Mouse (Mus musculus) heart, adult 18-20 months (tissue): ENCODE data around the gene Sde2. TPM values are rescaled to one million over a fixed set of nuclear protein-coding genes. Genes with fewer than 3 reads are reported as not detected.
"Not testable (repeated sequence)": the region's sequence is repeated elsewhere in the genome, so short reads cannot be mapped to it uniquely, and the experiment has no call there.

Source experiments
- DNase-seq, 2 experiments: peaks; one replicate each; pipeline ENCODE4 v3.0.0; 2021 to 2022; ENCODE audit warnings: mixed read lengths in 1 of 2
- total RNA-seq, 2 experiments: library from RNA; stranded (reverse); gene quantifications; 2 replicates each; pipeline ENCODE4 v1.2.3; 2021

The Sde2 gene
- total RNA-seq, 2 experiments from 2014 or later = 10.1 to 11.4 TPM

DNA sequence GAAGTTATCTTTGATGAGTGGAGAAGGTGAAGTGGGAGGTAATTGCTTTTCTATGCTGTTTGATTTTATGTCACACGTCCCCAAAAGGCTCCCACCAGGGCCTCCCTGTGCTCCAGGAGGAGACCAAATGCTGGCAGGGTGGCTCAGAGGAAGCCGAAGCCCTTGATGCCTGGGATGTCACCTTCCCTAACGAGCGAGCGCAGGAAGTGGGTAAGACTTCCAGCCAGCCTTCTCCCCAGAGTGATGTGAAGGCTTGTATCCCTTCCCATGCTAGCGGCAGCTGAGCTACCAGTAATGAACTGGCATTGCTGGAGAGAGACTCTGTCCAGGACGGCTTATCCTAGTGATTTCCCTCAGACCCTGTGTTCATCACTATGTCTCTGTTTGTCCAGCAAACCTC lies 32.8 kb downstream of the Sde2 start:
- DNase-seq = no peak

DNA sequence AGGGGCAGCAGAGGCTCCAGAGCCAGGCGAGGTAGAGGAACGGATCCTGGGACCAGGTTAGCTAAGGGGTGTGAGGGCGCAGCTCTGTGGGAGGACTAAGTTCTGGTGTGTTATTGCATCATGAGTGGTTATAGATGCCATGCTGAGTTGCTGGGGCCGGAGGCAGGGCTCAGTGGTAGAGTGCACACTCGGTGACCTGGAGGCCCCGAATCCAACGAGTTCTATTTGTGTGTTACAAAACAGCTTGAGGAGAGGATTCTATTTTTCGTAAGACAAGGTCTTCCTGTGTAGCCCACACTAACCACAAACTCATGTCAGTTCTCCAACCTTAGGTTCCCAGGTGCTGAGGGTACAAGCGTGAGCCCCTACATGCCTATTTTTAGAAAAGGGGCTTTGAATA lies 33.6 kb downstream of the Sde2 start:
- DNase-seq = no peak

DNA sequence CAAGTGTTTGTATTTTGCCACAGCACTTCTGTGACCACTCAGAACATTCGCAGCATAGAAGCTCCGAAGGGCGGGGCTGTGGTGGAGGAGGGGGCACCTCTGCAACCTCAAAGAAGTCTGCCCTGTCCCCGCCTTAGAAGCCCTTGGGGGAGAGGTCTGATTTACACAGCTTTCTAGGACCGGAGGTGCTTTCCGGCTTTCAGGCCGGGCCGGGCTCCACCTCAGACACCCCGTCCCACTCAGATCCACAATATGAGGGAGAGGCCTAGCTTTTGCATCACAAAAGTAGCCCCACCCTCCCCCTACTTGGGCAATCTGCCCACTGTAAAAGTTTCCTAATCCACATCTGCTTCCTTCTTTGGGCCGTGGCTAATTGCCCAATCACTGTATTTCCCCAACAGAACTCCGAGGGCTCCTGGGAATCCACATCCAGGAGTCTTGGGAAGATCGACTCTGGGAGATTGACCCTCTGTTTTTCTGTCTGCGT lies 37.7 kb downstream of the Sde2 start:
- peak; percentile 94 for DNase-seq

DNA sequence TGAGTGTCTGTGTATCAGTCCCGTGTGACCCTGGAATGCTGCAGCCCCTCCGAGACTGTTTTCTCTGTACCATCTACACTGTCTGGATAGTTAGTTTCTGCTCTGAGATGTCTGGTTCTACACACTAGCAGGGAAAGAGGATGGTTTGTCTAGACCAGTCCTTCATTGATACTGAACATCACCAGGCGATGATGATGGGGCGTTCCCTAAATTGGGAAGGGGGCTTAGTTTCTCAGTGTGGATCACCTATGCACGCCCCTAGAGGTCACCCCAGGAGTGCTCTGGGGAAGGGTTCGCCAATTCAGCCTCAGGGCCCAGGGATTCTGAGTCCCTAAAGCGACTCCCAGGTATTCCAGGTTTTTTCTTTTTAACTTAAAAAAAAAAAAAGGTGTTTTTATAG lies 38.2 kb downstream of the Sde2 start:
- no peak for DNase-seq

DNA sequence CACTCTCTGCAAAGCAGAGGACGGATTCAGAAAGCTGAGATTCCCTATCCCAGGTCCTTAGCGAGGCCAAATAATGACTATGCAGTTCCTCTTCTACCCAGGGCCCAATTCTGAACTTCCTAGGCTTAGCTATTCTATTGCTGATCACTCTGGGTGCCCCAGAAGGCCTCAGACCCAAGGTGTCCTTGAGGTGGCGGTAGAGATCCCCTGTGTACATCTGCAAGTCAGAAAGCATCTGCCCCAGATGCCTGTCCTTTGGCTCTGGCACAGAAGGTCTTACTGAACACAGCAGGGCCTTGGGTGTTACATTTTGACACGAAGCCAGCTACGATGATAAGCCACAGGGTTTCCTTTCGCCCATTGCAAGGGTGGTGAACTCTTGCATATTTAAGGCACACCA lies 38.9 kb downstream of the Sde2 start:
- DNase-seq = no peak

DNA sequence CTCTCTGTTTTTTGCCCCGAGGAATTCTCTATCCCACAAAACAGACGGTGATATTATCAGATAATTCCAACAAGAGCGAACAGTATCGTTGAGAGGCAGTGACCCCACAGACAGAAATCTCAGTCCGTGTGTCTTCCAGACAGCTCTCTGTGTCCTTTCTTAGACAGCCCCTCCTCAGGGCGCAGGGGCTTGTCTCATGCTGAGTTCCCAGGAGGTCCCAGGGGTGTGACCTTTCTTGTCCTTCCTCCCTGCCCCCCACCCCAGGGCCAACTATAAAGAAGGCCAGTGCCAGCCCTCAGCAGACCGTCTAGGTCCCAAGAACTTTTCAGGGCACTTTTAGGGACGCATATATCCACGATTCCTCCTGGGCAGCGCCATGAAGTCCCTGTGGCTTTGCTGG lies 41.9 kb downstream of the Sde2 start, which contains the start of gene Lefty2:
Lefty2 (plus strand) TSS at position 301 of the 400 bp plus-strand sequence.
- DNase-seq = no peak

DNA sequence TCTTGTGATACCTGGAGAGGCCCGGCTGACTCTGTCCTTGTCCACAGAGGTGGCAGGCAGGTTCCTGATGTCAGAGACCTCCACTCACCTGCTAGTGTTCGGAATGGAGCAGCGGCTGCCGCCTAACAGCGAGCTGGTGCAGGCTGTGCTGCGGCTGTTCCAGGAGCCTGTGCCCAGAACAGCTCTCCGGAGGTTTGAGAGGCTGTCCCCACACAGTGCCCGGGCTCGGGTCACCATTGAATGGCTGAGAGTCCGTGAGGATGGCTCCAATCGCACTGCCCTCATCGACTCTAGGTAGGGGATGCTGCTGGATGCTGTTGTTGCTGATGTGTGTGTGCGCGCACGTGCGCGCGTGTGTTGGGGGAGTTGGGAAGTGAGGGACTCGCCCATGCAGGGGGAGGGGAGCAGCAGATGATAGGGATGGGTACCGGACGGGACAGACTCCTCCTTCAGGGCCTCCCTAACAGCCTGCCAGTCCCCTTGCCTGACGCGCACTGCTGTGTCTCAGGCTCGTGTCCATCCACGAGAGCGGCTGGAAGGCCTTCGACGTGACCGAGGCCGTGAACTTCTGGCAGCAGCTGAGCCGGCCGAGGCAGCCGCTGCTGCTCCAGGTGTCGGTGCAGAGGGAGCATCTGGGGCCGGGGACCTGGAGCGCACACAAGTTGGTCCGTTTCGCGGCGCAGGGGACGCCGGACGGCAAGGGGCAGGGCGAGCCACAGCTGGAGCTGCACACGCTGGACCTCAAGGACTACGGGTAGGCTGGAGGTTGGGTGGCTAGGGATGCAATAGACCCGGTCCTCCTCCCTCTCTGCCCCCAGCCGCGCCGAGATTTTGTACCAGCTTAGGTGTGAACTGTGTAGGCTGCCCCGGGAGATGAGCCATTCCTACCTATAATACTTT lies 43.4 kb downstream of the Sde2 start:
- not testable (repeated sequence) for DNase-seq

DNA sequence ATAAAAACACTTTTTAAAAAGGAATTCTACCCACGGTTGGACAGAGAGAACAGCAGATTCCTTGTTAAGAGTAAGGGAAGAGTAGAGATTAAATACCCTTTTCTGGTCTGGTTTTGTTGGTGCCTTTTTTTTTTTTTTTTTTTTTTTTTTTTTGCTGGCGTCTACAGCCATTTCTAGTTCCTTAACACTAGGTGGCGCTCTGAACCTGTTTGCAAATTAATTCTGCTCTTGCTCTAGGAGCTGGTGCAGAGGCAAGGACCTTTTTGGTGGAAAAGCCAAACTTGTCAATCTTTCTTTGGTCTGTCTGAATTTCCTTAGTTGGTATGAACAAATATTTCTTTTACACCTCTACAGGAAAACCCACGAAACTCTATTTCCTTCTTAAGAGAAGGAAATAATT lies 50.2 kb downstream of the Sde2 start:
- DNase-seq = peak; percentile 54 to 71

DNA sequence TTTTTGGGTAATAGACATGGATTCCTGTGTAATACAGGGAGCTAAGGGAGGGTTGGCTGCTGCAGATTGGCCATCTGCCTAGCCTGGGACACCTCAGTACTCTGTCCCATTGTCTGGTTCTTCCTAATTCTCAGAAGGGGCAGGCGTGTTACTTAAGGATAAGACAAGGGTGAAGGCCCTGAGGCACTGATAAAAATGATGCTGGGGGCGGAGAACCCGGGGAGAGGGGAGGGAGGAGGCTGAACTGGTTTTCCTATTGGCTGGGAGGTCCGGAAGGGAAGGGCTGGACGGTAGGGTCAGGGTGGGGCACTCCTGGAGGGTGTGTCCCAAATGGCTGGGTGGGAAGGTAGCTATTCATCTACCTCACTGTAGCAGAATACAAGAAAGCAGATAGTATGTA lies 52.0 kb downstream of the Sde2 start:
- peak in 1 of 2 experiments; percentile 31 for DNase-seq

DNA sequence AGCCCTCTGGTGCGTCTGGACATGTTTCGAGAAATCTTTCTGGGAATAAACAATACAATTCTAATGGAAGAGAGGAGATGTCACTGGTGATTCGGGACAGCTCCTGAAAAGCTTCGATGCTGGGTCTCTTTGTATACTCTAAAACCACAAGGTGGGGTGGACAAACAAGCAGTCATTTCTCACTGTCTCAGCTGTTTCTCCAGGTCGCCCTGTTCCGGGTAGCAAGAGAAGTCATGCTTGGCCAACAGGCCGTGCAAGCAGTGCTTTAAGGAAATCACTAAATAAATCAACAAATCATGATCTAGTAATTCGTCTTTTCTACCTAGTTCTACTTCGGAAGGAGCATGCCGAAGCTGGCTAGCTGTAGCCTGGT lies 52.7 kb downstream of the Sde2 start:
- no peak for DNase-seq

DNA sequence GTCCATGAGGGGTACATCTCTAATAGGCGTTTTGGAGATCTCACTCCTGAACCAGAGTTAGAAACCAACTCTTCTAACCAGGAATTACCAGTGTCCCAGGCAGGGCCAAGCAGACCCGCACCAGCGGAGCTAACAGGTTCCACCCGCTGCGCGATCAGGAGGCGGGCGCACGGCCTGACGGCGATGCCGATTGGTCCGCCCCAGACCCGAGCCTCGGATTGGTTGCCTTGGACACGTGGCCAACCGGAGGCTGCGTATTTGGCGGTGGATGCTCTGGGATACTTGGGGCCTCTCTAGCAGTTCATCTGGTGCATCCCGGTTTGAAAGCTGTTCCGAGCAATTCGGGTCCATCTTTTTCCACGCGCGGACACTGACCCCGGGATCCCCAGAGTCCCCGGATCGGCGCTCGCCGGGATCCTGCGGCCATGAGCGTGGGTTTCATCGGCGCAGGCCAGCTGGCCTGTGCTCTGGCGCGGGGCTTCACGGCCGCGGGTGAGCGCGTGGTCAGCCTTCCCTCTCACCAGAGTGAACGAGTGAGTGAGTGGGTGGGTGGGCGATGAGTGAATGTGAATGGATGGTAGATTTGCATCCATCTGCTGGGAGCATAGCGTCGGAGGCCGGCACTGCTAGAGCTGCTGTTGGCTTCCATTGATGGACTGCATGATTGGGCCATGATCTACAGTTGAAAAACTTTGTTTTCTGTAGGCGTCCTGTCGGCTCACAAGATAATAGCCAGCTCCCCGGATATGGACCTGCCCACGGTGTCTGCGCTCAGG lies 53.3 kb downstream of the Sde2 start, which contains the start of gene Pycr2:
Pycr2 (plus strand) TSS at position 255 of the 776 bp plus-strand sequence.
- peak; percentile 95 to 96 for DNase-seq

DNA sequence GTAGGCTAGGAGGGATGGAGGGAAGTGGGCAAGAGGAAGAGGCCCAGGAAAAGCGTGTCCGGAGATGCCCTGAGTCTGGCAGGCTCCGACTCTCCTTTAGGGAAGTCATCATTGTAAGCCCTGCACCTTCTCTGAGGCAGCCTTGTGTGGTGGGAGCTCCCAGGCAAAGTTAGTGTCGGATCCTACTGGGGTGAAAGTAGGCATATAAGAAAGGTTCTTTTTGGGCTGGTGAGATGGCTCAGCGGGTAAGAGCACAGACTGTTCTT lies 53.8 kb downstream of the Sde2 start:
- no peak for DNase-seq

DNA sequence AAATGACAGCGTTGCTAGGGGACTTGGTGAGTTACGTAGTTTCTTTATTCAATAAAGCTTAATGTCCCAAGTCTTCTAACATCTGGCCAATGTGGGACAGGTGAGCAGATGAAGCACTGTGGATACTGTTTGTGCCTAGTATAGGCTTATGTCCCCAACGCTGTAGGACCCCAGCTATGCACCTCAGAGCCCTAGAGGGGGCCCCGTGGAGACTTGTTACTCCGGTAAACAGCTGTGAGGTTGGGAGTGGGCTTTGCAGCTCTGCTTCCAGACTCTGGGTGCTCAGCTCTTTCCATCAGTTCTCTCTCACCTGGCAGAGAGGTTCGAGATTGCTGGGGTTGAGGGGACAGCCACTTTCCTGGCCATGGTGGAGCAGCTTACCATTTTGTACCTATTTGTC lies 54.4 kb downstream of the Sde2 start:
- DNase-seq = no peak

DNA sequence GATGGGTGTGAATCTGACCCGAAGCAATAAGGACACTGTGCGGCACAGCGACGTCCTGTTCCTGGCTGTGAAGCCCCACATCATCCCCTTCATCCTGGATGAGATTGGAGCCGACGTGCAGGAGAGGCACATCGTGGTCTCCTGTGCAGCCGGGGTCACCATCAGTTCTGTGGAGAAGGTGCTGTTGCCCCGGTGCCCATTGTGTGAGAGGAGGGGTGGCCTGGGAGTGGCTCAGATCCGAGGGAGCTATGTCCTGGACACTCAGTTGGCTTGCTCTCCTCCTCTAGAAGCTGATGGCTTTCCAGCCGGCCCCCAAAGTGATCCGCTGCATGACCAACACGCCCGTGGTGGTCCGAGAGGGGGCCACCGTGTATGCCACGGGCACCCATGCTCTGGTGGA lies 54.9 kb downstream of the Sde2 start:
- no peak for DNase-seq

DNA sequence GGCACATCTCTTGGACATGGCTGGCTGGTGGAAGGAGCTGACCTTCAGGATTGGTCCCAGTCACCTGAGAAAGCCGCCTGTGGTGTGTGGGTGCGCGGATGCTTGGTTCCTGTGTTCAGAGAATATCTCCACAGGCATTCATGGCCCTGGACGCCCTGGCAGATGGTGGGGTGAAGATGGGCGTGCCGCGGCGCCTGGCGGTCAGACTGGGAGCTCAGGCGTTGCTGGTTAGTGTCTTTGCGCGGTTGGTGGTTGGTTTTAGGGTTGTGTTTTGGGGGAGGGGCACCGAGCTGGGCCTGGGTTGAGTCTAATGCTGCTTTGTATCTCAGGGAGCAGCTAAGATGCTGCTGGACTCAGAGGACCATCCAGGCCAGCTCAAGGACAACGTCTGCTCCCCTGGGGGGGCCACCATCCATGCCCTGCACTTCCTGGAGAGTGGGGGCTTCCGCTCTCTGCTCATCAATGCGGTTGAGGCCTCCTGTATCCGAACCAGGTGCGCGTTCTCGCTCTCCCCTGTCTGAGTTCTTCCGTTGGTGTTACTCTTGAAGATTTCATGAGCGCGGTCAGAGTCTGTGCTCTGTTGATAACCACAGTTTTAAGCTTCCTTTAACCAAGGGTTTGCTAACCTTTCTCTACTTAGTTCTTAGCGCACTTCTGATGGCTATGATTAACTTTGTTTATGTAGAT lies 55.7 kb downstream of the Sde2 start:
- DNase-seq = no peak

DNA sequence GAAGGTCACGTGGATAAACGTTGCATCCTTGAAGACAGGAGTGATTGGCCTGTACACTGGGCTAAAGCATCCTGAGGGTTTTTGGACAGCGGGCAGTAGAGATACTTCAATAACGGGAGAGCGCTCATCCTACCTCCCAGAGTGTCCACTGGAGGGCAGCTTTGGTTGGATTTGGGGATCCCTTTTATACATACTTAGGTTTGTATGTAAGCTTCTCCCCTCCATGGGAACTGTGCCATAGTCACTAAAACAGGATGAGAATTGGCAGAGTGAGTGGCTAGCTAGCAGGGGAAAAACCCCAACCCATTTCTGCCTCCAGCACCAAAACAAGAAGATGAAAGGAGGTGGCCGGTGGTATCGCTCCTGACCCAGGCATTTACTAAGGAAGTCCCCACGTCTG lies 60.2 kb downstream of the Sde2 start:
- peak in 1 of 2 experiments; percentile 31 for DNase-seq

DNA sequence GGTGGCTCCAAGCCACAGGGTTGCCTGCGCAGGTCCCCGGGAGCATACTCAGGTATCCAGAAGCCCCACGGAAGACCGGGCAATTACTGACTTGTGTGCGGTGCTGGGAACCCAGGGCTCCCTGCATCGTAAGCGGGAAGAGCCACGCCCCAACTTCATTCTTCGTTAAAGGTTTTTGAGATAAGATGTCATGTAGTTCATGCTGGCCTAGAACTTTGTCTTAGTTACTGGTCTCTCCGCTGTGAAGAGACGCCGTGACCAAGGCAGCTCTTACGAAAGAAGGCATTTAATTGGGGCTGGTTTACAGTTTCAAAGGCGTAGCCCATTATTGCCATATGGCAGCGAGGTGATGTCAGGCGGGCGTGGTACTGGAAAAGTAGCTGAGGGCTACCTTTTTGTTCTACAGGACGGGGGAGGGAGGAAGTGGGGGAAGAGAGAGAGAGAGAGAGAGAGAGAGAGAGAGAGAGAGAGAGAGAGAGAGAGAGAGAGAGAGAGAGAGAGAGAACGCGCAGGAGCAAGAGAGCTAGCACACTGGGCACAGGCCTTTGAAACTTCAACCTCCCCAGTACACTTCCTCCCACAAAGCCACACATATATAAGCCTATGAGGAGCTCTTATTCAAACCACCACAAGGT lies 60.8 kb downstream of the Sde2 start:
- DNase-seq = no peak

DNA sequence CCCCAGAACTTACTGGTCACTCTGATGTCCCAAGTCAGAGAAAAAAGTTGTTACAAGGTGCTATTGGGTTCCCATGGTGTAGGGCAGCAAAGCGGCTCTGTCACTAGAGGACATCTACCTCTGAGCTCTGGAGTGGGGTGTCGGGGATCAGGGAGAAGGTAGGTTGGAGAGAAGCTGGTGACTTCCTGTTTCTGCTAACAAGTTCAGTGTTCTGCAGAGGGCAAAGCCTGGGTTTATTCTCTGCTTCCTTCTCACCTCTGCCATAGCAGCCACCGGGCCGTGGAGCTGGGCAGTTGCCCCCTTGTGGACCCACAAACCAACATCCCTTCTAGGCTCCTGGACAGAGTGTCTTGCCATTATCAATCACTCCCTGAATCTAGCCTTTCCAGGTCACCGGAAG lies 61.9 kb downstream of the Sde2 start:
- no peak for DNase-seq

DNA sequence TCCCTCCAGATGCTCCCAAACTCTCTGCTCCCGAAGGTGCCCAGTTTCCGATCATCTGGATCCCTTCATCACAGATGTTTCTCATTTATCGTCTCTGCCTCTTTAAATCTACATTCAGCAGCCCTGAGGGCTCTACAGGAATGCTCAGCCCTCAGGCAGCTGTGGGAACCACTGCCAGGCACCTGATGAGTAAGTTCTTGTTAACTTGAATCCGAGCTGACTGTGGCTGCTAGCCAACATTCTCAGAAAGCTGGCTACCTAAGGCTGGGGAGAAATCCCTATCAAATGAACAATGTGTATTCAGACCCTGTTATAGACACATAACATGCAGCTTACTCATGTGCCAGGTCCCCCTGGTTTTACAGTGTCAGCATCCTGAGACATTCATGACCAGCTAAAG lies 62.9 kb downstream of the Sde2 start:
- no peak for DNase-seq

DNA sequence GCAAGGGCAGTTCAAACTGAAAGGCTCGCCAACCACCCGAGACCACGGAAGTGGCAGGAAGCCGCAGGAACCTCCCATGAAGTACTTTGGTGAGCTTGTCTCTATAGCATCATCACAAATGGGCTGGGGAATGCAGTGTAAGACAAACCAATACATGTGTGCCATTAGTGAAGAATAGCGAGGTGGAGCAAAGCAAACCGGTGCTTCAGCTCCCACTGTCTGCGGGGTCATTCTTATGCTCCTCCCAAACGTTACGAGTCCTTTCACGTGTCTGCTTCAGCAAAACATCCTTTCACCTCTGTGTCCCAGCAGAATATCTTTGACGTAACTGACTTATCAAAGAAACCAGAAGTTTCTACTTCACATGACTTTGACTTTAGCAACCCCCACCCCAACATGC lies 65.5 kb downstream of the Sde2 start:
- DNase-seq = no peak

DNA sequence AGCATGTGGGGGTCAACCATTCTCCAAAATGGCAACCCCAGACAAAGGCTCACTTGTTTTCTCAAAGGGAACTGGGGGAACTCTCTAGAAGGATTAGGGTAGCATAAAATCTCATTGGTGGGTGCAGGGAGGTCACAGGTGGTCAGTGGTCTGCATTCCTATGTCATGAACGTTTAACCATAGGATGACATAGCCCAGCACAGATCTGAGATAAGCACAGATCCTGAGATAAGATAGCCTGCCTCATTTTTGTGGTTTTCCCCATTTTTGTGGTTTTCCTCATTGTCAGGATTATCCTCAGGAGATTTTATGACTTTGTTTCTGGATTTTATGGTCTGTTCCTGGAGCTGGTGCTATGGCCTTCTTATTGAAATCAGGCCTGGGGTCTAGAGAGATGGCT lies 66.1 kb downstream of the Sde2 start:
- no peak for DNase-seq
